Mouse (Mus musculus): Measurements from ENCODE around the gene Arid3b. TPM values are rescaled to one million over a fixed set of nuclear protein-coding genes. Genes with fewer than 3 reads are reported as not detected.

Gene Arid3b
- total and polyA plus RNA-seq, 2 experiments from 2014 or later: 4.6 to 5.3 TPM

DNA sequence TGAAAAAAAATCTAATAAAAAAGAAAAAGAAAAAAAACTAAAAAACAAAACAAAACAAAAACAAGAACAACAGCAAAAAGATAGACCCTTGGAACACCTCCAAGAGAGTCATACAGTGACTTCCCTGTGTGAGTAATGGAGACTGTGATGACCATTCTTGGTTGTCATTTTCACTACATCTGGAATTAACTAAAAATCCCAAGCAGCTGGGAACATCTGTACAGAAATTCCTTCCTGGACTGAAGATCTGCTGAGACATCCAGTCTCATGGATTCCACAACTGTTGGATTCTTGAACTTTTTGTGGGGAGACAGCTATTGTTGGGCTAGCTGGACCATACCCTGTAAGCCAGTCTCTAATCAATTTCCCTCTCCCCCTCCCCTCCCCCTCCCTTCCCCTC, 27.7 kb upstream of the Arid3b start:
- H3K27ac ChIP-seq (ENCODE audit: low read depth, low read length): no peak overlapping the region
- no peak overlapping the region for H3K4me2 ChIP-seq (ENCODE audit: low read depth, low read length, poor library complexity, severe bottlenecking)
- ATAC-seq (ENCODE audit: low FRiP score) (no peak), DNase-seq (ENCODE audit: low spot score) (no peak)
- H3K4me1 ChIP-seq (ENCODE audit: insufficient read depth, low read length): no peaks in the 10 kb centered on the region
- no peak overlapping the region for H3K4me3 ChIP-seq (ENCODE audit: low read depth, low read length)
- H3K9ac ChIP-seq (replicated peaks; ENCODE audit: low read length, poor library complexity, severe bottlenecking): no peak overlapping the region
- H3K36me3 ChIP-seq (ENCODE audit: insufficient read depth, low read length): no peaks in the 10 kb centered on the region
- H3K27me3 ChIP-seq (ENCODE audit: insufficient read depth, low read length): no peaks in the 10 kb centered on the region; the same call in 1 of the 2 replicates
- no peak for TF ChIP-seq CTCF (IDR thresholded peaks at IDR 0.05)
- no peaks in the 10 kb centered on the region for H3K9me3 ChIP-seq (ENCODE audit: low read length)

DNA sequence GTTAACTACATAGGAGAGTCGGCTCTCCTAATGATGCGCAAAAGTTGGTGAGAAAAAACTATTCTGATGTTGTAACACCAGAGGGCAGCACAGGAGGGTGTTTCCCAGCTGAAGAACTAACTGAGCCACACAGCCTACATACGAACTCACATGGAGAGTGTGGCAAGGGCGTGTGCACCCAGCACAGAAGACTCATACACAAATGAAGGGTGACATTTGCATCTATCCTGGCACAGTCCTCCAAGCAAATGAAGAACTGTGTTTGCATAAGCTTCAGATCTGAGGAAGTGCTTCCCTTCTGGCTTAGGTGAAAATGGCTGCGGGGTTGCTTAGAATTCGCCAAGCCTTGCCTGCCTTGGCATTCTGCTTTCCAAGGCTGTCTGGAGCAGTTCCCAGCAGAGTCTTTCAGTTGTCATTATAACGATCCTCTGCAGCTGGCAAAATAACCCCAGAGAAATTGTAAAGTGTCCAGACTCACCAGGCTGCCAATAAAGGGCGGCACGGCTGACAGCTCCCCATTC, 25.4 kb upstream of the Arid3b start:
- Histone ChIP-seq H3K27me3 (ENCODE audit: insufficient read depth, low read length) (no peaks in the 10 kb centered on the region; the same call in 1 of the 2 replicates), H3K36me3 (ENCODE audit: insufficient read depth, low read length) (no peaks in the 10 kb centered on the region), H3K4me1 (ENCODE audit: insufficient read depth, low read length) (no peaks in the 10 kb centered on the region), H3K9ac (replicated peaks; ENCODE audit: low read length, poor library complexity, severe bottlenecking) (no peak overlapping the region), H3K4me2 (ENCODE audit: low read depth, low read length, poor library complexity, severe bottlenecking) (peak overlapping the region; percentile 15; the same call in 1 of the 2 replicates), H3K4me3 (ENCODE audit: low read depth, low read length) (no peak overlapping the region), H3K27ac (ENCODE audit: low read depth, low read length) (no peak overlapping the region), H3K9me3 (ENCODE audit: low read length) (no peaks in the 10 kb centered on the region)
- peak; percentile 83 for TF ChIP-seq CTCF (IDR thresholded peaks at IDR 0.05)
- peak; percentile 80 for ATAC-seq (ENCODE audit: low FRiP score)
- peak; percentile 87 for DNase-seq (ENCODE audit: low spot score)
- 29% methylated on average over 9 of the region's 9 CpGs for WGBS

DNA sequence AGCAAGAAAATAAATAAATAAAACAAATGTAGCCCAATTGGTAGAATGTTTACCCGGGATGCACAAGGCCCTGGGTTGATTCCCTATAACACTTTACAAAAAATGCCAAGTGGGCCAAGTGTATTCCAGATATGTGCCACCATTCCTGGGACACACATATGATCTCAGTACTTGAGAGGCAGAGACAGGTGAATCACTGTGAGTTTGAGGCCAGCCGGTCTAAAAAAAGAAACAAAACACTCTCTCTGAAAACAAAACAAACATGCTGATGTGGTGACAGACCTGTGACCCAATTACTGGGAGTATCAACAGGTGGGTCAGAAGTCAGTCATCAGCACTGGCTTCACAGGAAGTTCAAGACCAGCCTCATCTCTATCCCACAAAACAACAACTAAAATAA, 19.9 kb upstream of the Arid3b start:
- Histone ChIP-seq H3K9me3 (ENCODE audit: low read length) (no peaks in the 10 kb centered on the region), H3K27ac (ENCODE audit: low read depth, low read length) (no peak overlapping the region), H3K9ac (replicated peaks; ENCODE audit: low read length, poor library complexity, severe bottlenecking) (no peak overlapping the region), H3K27me3 (ENCODE audit: insufficient read depth, low read length) (no peaks in the 10 kb centered on the region), H3K4me3 (ENCODE audit: low read depth, low read length) (no peak overlapping the region), H3K36me3 (ENCODE audit: insufficient read depth, low read length) (no peaks in the 10 kb centered on the region), H3K4me1 (ENCODE audit: insufficient read depth, low read length) (no peaks in the 10 kb centered on the region), H3K4me2 (ENCODE audit: low read depth, low read length, poor library complexity, severe bottlenecking) (no peak overlapping the region)
- TF ChIP-seq CTCF (IDR thresholded peaks at IDR 0.05): no peak
- no peak for DNase-seq (ENCODE audit: low spot score)
- ATAC-seq (ENCODE audit: low FRiP score): no peak
- WGBS: 93% methylated on average over 2 of the region's 2 CpGs

DNA sequence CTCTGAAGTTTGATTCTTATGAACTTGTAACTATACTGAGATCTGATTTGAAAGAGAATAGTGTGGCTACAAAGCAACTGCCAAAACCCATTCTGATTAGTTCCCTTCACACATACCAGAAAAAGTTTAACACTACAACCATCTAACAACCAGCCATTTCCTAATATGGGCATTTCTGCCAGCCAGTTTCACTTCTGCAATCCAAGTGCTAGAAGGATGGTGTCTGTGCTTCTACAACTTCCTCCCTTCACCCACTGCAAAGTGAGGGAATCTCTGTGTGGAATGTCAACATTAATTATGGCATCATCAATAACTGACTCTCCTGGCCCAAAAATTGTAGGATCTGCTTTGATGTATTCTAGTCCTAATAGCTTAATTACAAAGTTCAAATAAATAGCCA, 17.7 kb upstream of the Arid3b start:
- ATAC-seq (ENCODE audit: low FRiP score) (no peak), DNase-seq (ENCODE audit: low spot score) (no peak)
- no peak overlapping the region for H3K4me2 ChIP-seq (ENCODE audit: low read depth, low read length, poor library complexity, severe bottlenecking)
- no peaks in the 10 kb centered on the region for H3K36me3 ChIP-seq (ENCODE audit: insufficient read depth, low read length)
- no peak overlapping the region for H3K27ac ChIP-seq (ENCODE audit: low read depth, low read length)
- no peak for TF ChIP-seq CTCF (IDR thresholded peaks at IDR 0.05)
- no peaks in the 10 kb centered on the region for H3K4me1 ChIP-seq (ENCODE audit: insufficient read depth, low read length)
- H3K27me3 ChIP-seq (ENCODE audit: insufficient read depth, low read length): no peaks in the 10 kb centered on the region
- H3K9me3 ChIP-seq (ENCODE audit: low read length): no peaks in the 10 kb centered on the region
- no peak overlapping the region for H3K9ac ChIP-seq (replicated peaks; ENCODE audit: low read length, poor library complexity, severe bottlenecking)
- H3K4me3 ChIP-seq (ENCODE audit: low read depth, low read length): no peak overlapping the region

DNA sequence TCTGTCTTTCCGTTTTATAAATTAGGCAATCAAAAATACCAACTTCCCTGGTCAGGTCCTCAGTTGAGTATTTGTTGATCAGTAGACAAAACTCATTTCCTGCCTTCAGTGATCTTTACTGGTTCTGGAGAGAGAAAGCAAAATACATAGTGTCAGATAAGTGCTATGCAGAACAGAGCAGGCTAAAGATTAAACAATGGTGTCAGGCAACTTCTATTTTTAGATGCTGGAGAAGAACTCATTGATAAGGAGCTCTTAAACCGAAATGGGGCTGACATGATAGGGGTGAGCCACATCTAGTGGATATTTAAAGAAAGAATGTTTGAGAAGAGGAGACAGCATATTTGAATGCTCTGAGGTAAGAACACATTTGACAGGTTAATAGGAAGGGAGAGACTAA, 2.4 kb upstream of the Arid3b start:
- Histone ChIP-seq H3K4me3 (ENCODE audit: low read depth, low read length) (no peak overlapping the region), H3K27ac (ENCODE audit: low read depth, low read length) (no peak overlapping the region), H3K27me3 (ENCODE audit: insufficient read depth, low read length) (no peaks in the 10 kb centered on the region), H3K4me2 (ENCODE audit: low read depth, low read length, poor library complexity, severe bottlenecking) (no peak overlapping the region), H3K36me3 (ENCODE audit: insufficient read depth, low read length) (no peaks in the 10 kb centered on the region), H3K9ac (replicated peaks; ENCODE audit: low read length, poor library complexity, severe bottlenecking) (no peak overlapping the region), H3K4me1 (ENCODE audit: insufficient read depth, low read length) (peaks cover 4% of the 10 kb centered on the region; the same call in 1 of the 2 replicates), H3K9me3 (ENCODE audit: low read length) (no peaks in the 10 kb centered on the region)
- no peak for TF ChIP-seq CTCF (IDR thresholded peaks at IDR 0.05)
- 79% methylated on average over 2 of the region's 2 CpGs for WGBS
- DNase-seq (ENCODE audit: low spot score) (no peak), ATAC-seq (ENCODE audit: low FRiP score) (no peak)

DNA sequence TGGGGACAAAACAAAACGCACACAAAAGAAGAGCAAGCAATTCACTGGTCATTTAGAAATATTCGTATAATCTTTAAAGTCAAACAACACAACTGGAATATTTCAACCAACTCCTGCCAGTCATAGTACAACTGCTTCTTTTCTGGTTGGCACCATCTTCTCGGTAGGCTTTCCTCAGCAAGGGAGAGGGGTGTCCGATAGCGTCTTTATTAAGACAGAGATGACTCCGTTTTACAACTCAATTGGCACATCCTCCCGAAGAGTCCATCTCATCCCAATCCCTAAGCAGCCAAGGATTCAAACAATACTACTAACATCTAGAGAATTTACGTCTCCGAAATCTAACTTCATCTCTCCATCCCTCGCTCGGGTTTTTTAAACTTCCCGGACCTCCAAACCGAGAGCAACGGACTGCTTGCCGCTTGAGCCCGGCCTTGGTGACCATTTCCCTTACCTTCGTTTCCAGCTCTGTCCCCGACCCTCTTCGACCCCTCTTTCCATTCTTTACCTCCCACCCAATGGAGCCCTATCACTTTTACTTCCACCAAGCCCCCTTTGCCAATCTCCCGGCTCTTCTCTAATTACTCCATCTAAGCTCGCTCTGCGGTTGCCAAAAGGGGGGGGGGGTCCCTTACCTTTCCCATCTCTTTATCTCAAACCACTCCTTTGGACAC, 615 bp downstream of the Arid3b start:
- under 1% methylated on average over 22 of the region's 22 CpGs for WGBS
- no peak; the same call in 1 of the 2 replicates for ATAC-seq (ENCODE audit: low FRiP score)

More for the DNA sequence above, 615 bp downstream of the Arid3b start:
- TF ChIP-seq CTCF (IDR thresholded peaks at IDR 0.05): no peak
- Histone ChIP-seq H3K4me2 (ENCODE audit: low read depth, low read length, poor library complexity, severe bottlenecking) (peak overlapping the region; percentile 75), H3K27ac (ENCODE audit: low read depth, low read length) (peak overlapping the region; percentile 8; the same call in 1 of the 2 replicates), H3K4me1 (ENCODE audit: insufficient read depth, low read length) (peaks cover 10% of the 10 kb centered on the region; the same call in 1 of the 2 replicates), H3K9ac (replicated peaks; ENCODE audit: low read length, poor library complexity, severe bottlenecking) (peak overlapping the region; percentile 64), H3K9me3 (ENCODE audit: low read length) (no peaks in the 10 kb centered on the region), H3K27me3 (ENCODE audit: insufficient read depth, low read length) (no peaks in the 10 kb centered on the region), H3K36me3 (ENCODE audit: insufficient read depth, low read length) (0 out of 2 replicates have a peak, but pooled peaks cover 4% of the 10 kb centered on the region), H3K4me3 (ENCODE audit: low read depth, low read length) (peak overlapping the region; percentile 74)
- DNase-seq (ENCODE audit: low spot score): no peak
